Mouse (Mus musculus): ENCODE data around the gene Gm4181.
"Not testable (repeated sequence)": the region's sequence is repeated elsewhere in the genome, so short reads cannot be mapped to it uniquely, and the experiment has no call there.

DNA sequence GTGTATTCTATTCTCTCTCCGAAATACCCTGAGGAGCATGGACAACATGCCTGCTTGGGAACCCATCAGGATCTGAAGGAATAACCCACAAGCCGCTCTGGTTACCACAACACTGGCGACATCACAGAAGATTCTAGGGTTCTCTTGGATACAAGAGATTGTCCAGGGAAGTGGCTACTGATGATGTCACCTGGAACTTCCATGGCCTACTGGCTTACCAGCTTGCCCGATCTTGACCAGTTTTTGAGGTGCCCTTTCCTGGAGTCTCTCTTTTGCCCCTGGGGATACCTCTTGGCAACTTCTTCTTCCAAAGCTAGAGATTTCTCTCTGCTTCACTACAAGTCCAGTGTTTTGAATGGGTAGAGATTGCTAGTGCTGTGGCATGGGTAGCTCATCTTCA is 43.4 kb downstream of the Gm4181 start, which contains the start of gene Gm17174:
- TF ChIP-seq POLR2A (IDR thresholded peaks at IDR 0.05; ENCODE audit: borderline replicate concordance, low read depth, low read length); CTCF (IDR thresholded peaks at IDR 0.05; ENCODE audit: low read depth, low read length): not testable (repeated sequence)

Data from bone marrow macrophage, adult 2 months (primary cell).